Mouse (Mus musculus) CH12.LX (cell line): ENCODE results near the gene Slc7a3.

Experiments used
- CHD1 ChIP-seq: IDR thresholded peaks from 2 replicates; pipeline ENCODE4 v1.6.1; 2012; ENCODE audit warnings: low read depth, low read length, improper control_type of control experiment, inconsistent platforms
- CTCF ChIP-seq, 2 experiments: IDR thresholded peaks in 1 of 2; conservative IDR thresholded peaks in 1 of 2; 2 replicates each; pipeline ENCODE4 v1.5.1; 2011 to 2012; ENCODE audit warnings: low read depth in 2 of 2, low read length in 2 of 2, improper control_type of control experiment in 1 of 2, inconsistent platforms in 1 of 2, mild to moderate bottlenecking in 1 of 2, moderate library complexity in 1 of 2
- ELF1 ChIP-seq: IDR thresholded peaks from 2 replicates; pipeline ENCODE4 v1.6.1; 2014; ENCODE audit warnings: low read depth, mild to moderate bottlenecking, inconsistent platforms, low read length, improper control_type of control experiment
- EP300 ChIP-seq: IDR thresholded peaks from 2 replicates; pipeline ENCODE4 v1.6.1; 2011; ENCODE audit warnings: low read length, improper control_type of control experiment
- ETS1 ChIP-seq: conservative IDR thresholded peaks from 2 replicates; pipeline ENCODE4 v1.6.1; 2012; ENCODE audit warnings: low read depth, mild to moderate bottlenecking, inconsistent platforms, low read length, improper control_type of control experiment, moderate library complexity
- MAX ChIP-seq: IDR thresholded peaks from 2 replicates; pipeline ENCODE4 v1.6.1; 2011; ENCODE audit warnings: low read length, improper control_type of control experiment
- NRF1 ChIP-seq: IDR thresholded peaks from 2 replicates; pipeline ENCODE4 v1.6.1; 2014; ENCODE audit warnings: low read depth, mild to moderate bottlenecking, inconsistent platforms, low read length, improper control_type of control experiment, moderate library complexity
- POLR2A ChIP-seq: IDR thresholded peaks from 2 replicates; pipeline ENCODE4 v1.6.1; 2011; ENCODE audit warnings: low read depth, mild to moderate bottlenecking, improper control_type of control experiment, low read length
- POLR2AphosphoS2 ChIP-seq: IDR thresholded peaks from 2 replicates; pipeline ENCODE4 v1.6.1; 2011; ENCODE audit warnings: low read depth, low read length, improper control_type of control experiment
- RAD21 ChIP-seq: IDR thresholded peaks from 2 replicates; pipeline ENCODE4 v1.6.1; 2011; ENCODE audit warnings: low read depth, mild to moderate bottlenecking, low read length, improper control_type of control experiment, moderate library complexity
- SIN3A ChIP-seq: IDR thresholded peaks from 2 replicates; pipeline ENCODE4 v1.6.1; 2012; ENCODE audit warnings: low read length, improper control_type of control experiment, inconsistent platforms
- USF2 ChIP-seq: conservative IDR thresholded peaks from 2 replicates; pipeline ENCODE4 v1.6.1; 2011; ENCODE audit warnings: low read depth, low read length, improper control_type of control experiment
- ZMIZ1 ChIP-seq: IDR thresholded peaks from 2 replicates; pipeline ENCODE4 v1.6.1; 2012; ENCODE audit warnings: low read depth, mild to moderate bottlenecking, inconsistent platforms, low read length, improper control_type of control experiment

DNA sequence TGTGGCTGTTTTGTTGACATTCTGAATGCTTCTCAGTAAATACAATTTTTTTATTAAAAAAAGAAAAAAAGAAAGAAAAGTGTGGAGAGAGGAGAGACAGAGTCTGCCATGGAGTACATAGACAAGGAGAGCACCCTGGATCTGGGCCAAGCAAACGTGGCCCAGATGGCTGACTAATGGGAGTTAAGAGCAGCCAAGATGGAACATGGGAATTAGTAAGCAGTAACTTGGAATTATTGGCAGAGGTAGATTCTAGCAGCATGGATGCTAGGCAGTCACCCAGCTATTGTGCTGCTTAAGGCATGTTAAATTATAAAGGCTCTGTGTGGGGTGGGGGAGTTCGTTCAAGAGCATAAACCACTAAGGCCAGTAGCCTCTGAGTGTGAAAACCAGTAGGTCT lies 22.3 kb downstream of the Slc7a3 start:
- TF ChIP-seq CTCF (conservative IDR thresholded peaks at IDR 0.05 in 1 of 2, IDR thresholded peaks at IDR 0.05 in 1 of 2; ENCODE audit: low read depth in 2 of 2, low read length in 2 of 2) (no peak), ETS1 (no peak), EP300 (no peak), RAD21 (no peak), POLR2A (no peak), CHD1 (no peak), USF2 (no peak), MAX (no peak), ZMIZ1 (no peak), SIN3A (no peak), POLR2AphosphoS2 (no peak), ELF1 (no peak), NRF1 (no peak)
